8 mouse cellular contexts compared by ENCODE assay signal in genomic region chr4:99650945-99651690, GRCm38 (mm10). TPM values are rescaled to one million over a fixed set of nuclear protein-coding genes. Genes with fewer than 3 reads are reported as not detected.
DNase-seq lines count a peak whose midpoint lies in the region; ATAC-seq and TF ChIP-seq lines count a peak whose summit lies in the region.
"Had no signal": no experiment of that assay in that cellular context is flagged by ENCODE, and none has a peak within 500 bp of the region (broad histone marks: within the 10 kb centered on the region; RNA-seq: fewer than 3 reads in every experiment).

No protein-coding gene starts in this region.

- H3K4me1 ChIP-seq in lung, embryonic 14.5 days (ENCODE audit: insufficient read depth): 0 out of 2 replicates have a peak, but pooled peaks cover 5% of the 10 kb centered on the region
- peaks cover under 1% of the 10 kb centered on the region; the same call in 1 of the 2 replicates for H3K4me1 ChIP-seq in embryonic facial prominence, embryonic 14.5 days (ENCODE audit: control insufficient read depth, insufficient read depth, low read length)
- H3K4me1 ChIP-seq in hindbrain, embryonic 12.5 days: peaks cover 11% of the 10 kb centered on the region
- peaks cover 5% of the 10 kb centered on the region for H3K4me1 ChIP-seq in neural tube, embryonic 11.5 days (ENCODE audit: control insufficient read depth, insufficient read depth, low read length)

- H3K9me3 ChIP-seq in lung, embryonic 14.5 days (ENCODE audit: low read depth, low read length): no peaks in the 10 kb centered on the region
- no peaks in the 10 kb centered on the region for H3K9me3 ChIP-seq in embryonic facial prominence, embryonic 14.5 days (ENCODE audit: control insufficient read depth, low read length)
- H3K9me3 ChIP-seq in hindbrain, embryonic 12.5 days (replicated peaks): no peaks in the 10 kb centered on the region
- H3K9me3 ChIP-seq in neural tube, embryonic 11.5 days (ENCODE audit: control insufficient read depth, low read length): no peaks in the 10 kb centered on the region

- peaks cover 81% of the 10 kb centered on the region for H3K27me3 ChIP-seq in lung, embryonic 14.5 days (ENCODE audit: insufficient read depth, low read length)
- peaks cover 93% of the 10 kb centered on the region for H3K27me3 ChIP-seq in embryonic facial prominence, embryonic 14.5 days (replicated peaks; ENCODE audit: control insufficient read depth, insufficient read depth, low read length)
- peaks cover 91% of the 10 kb centered on the region for H3K27me3 ChIP-seq in hindbrain, embryonic 12.5 days
- H3K27me3 ChIP-seq in neural tube, embryonic 11.5 days (ENCODE audit: control insufficient read depth, insufficient read depth, low read length): peaks cover 82% of the 10 kb centered on the region

- H3K4me3 ChIP-seq in lung, embryonic 14.5 days (ENCODE audit: low read depth, low read length): peak overlapping the region; percentile 18; the same call in 1 of the 2 replicates
- H3K4me3 ChIP-seq in embryonic facial prominence, embryonic 14.5 days (ENCODE audit: low read depth, low read length): peak overlapping the region; percentile 23; the same call in 1 of the 2 replicates
- peak overlapping the region; percentile 21 for H3K4me3 ChIP-seq in hindbrain, embryonic 12.5 days
- 0 out of 2 replicates have a peak overlapping the region, but pooled peaks have one; percentile 13 for H3K4me3 ChIP-seq in neural tube, embryonic 11.5 days (ENCODE audit: low read depth, low read length)

- no peak overlapping the region for H3K27ac ChIP-seq in lung, embryonic 14.5 days (ENCODE audit: low read depth)
- H3K27ac ChIP-seq in embryonic facial prominence, embryonic 14.5 days (replicated peaks; ENCODE audit: low read depth, low read length): no peak overlapping the region
- no peak overlapping the region for H3K27ac ChIP-seq in hindbrain, embryonic 12.5 days
- no peak overlapping the region for H3K27ac ChIP-seq in neural tube, embryonic 11.5 days (ENCODE audit: low read depth, low read length)

- DNase-seq in lung, embryonic 14.5 days: peak; percentile 59
- DNase-seq in lung, postnatal 25 days (ENCODE audit: low spot score): no peak
- no peak for DNase-seq in embryonic facial prominence, embryonic 14.5 days (ENCODE audit: low spot score)
- DNase-seq in neural tube, embryonic 11.5 days (ENCODE audit: low spot score): peak; percentile 72
- no peak for DNase-seq in urinary bladder, adult 2 months (ENCODE audit: low spot score)
- DNase-seq in kidney, postnatal 25 days: no peak

- peak overlapping the region; percentile 53 for H3K4me2 ChIP-seq in lung, embryonic 14.5 days
- H3K4me2 ChIP-seq in embryonic facial prominence, embryonic 14.5 days (ENCODE audit: low read depth, low read length): peak overlapping the region; percentile 45
- peak overlapping the region; percentile 38 for H3K4me2 ChIP-seq in hindbrain, embryonic 12.5 days (replicated peaks)
- H3K4me2 ChIP-seq in neural tube, embryonic 11.5 days (ENCODE audit: low read depth): peak overlapping the region; percentile 35

- TF ChIP-seq CTCF in lung, embryonic 14.5 days (IDR thresholded peaks at IDR 0.05; ENCODE audit: low read depth): no peak

- H3K9ac ChIP-seq in lung, embryonic 14.5 days: no peak overlapping the region
- no peak overlapping the region for H3K9ac ChIP-seq in embryonic facial prominence, embryonic 14.5 days (ENCODE audit: low read depth, low read length)
- H3K9ac ChIP-seq in hindbrain, embryonic 12.5 days: no peak overlapping the region
- no peak overlapping the region for H3K9ac ChIP-seq in neural tube, embryonic 11.5 days (ENCODE audit: low read length)

- 2% methylated on average over 59 of the region's 59 CpGs for WGBS in lung, embryonic 14.5 days
- WGBS in embryonic facial prominence, embryonic 14.5 days: 1% methylated on average over 56 of the region's 59 CpGs
- 1% methylated on average over 57 of the region's 59 CpGs for WGBS in hindbrain, embryonic 12.5 days
- 1% methylated on average over 58 of the region's 59 CpGs for WGBS in neural tube, embryonic 11.5 days

- H3K36me3 ChIP-seq in lung, embryonic 14.5 days (ENCODE audit: insufficient read depth): no peaks in the 10 kb centered on the region
- no peaks in the 10 kb centered on the region for H3K36me3 ChIP-seq in embryonic facial prominence, embryonic 14.5 days (ENCODE audit: control insufficient read depth, insufficient read depth, low read length)
- no peaks in the 10 kb centered on the region for H3K36me3 ChIP-seq in hindbrain, embryonic 12.5 days
- H3K36me3 ChIP-seq in neural tube, embryonic 11.5 days (ENCODE audit: control insufficient read depth, insufficient read depth, low read length): no peaks in the 10 kb centered on the region

- ATAC-seq in lung, embryonic 14.5 days (ENCODE audit: insufficient read depth): no peak
- ATAC-seq in embryonic facial prominence, embryonic 14.5 days (ENCODE audit: low read depth): no peak
- no peak for ATAC-seq in hindbrain, embryonic 12.5 days (ENCODE audit: low FRiP score)
- ATAC-seq in neural tube, embryonic 11.5 days (ENCODE audit: insufficient read depth, low FRiP score, low TSS enrichment): no peak

RNA-seq across cellular contexts. Expression of gene Foxd3, which starts 5.0 kb away (rescaled TPM):
- polyA plus RNA-seq in lung, embryonic 14.5 days (2014; fragmentation: Nextera tagmentation; extraction: Ambion mirVana): not detected in 2 replicates
- polyA plus RNA-seq in embryonic facial prominence, embryonic 14.5 days (2014; fragmentation: Nextera tagmentation; extraction: Ambion mirVana): 1.4 and 2.0 TPM in 2 replicates
- polyA plus RNA-seq in hindbrain, embryonic 12.5 days (2016; fragmentation: Nextera tagmentation; extraction: Ambion mirVana): 4.4 and 5.1 TPM in 2 replicates
- 4.2 and 5.6 TPM in 2 replicates for polyA plus RNA-seq in neural tube, embryonic 11.5 days (2014; fragmentation: Nextera tagmentation; extraction: Ambion mirVana)
- polyA plus RNA-seq in urinary bladder, adult 2 months (2012; rRNA removed): 1.4 and 2.4 TPM in 2 replicates
- polyA plus RNA-seq: testis, adult 2 months had no signal

Comparison
In these comparisons a context has a peak if more than half of its experiments do, and no peak if none do; other contexts are left out.
1. DNase-seq: peak in lung, embryonic 14.5 days (single experiment) and neural tube, embryonic 11.5 days (single experiment); none in lung, postnatal 25 days (single experiment), embryonic facial prominence, embryonic 14.5 days (single experiment), urinary bladder, adult 2 months (single experiment) and kidney, postnatal 25 days (0 of 2).
2. Peak in every context shown above with its lines, with median percentiles within 50 percentile points of each other: H3K4me2 ChIP-seq and H3K4me3 ChIP-seq.